In genomic region chr5:74132671-74133070, GRCm38 (mm10) we compare ENCODE assay signal across 12 mouse cellular contexts.
"Had no signal": no experiment of that assay in that cellular context is flagged by ENCODE, and none has a peak within 500 bp of the region (broad histone marks: within the 10 kb centered on the region; RNA-seq: fewer than 3 reads in every experiment).

No protein-coding gene starts in this region.

- H3K27ac ChIP-seq: intestine, embryonic 15.5 days; limb, embryonic 10.5 days; liver, embryonic 15.5 days; midbrain, embryonic 10.5 days; stomach, embryonic 15.5 days had no signal

- ATAC-seq: intestine, embryonic 15.5 days; midbrain, embryonic 16.5 days had no signal

- H3K4me1 ChIP-seq: midbrain, embryonic 10.5 days; stomach, embryonic 15.5 days had no signal

- DNase-seq: kidney, adult 2 months; kidney, postnatal 36 days; lung, embryonic 14.5 days; lung, postnatal 10 days; lung, postnatal 4 days; right cerebral cortex, postnatal 14 days had no signal

- H3K36me3 ChIP-seq: intestine, embryonic 15.5 days; limb, embryonic 10.5 days; liver, embryonic 15.5 days; midbrain, embryonic 10.5 days; stomach, embryonic 15.5 days had no signal

- H3K4me3 ChIP-seq: intestine, embryonic 15.5 days; limb, embryonic 10.5 days; liver, embryonic 15.5 days; midbrain, embryonic 10.5 days; stomach, embryonic 15.5 days had no signal

- H3K27me3 ChIP-seq: intestine, embryonic 15.5 days; liver, embryonic 15.5 days; stomach, embryonic 15.5 days had no signal
